Mouse (Mus musculus) erythroblast, embryonic 14.5 days (primary cell): ENCODE results near the gene Nes. TPM values are rescaled to one million over a fixed set of nuclear protein-coding genes. Genes with fewer than 3 reads are reported as not detected.

Experiments used
- H3K27me3 ChIP-seq: 2 replicates; pipeline ENCODE4 v1.6.1; 2012; ENCODE audit warnings: inconsistent platforms; ENCODE audit not compliant: control insufficient read depth
- H3K36me3 ChIP-seq: 2 replicates; pipeline ENCODE4 v1.6.1; 2012; ENCODE audit warnings: mild to moderate bottlenecking, inconsistent platforms; ENCODE audit not compliant: control insufficient read depth
- H3K4me1 ChIP-seq: 2 replicates; pipeline ENCODE4 v1.6.1; 2012; ENCODE audit warnings: inconsistent platforms; ENCODE audit not compliant: control insufficient read depth
- H3K4me3 ChIP-seq: replicated peaks from 2 replicates; pipeline ENCODE3; 2012; ENCODE audit warnings: moderate library complexity, mild to moderate bottlenecking, inconsistent platforms
- H3K9me3 ChIP-seq: 2 replicates; pipeline ENCODE4 v1.6.1; 2012; ENCODE audit warnings: low read length, inconsistent platforms, mixed read lengths; ENCODE audit not compliant: control insufficient read depth
- GATA1 ChIP-seq: IDR thresholded peaks from 2 replicates; pipeline ENCODE4 v1.6.1; 2012; ENCODE audit warnings: low read length, inconsistent platforms, mixed read lengths
- TAL1 ChIP-seq: IDR thresholded peaks from 3 replicates; pipeline ENCODE4 v1.6.1; 2012; ENCODE audit warnings: low read length, inconsistent platforms, mixed read lengths
- polyA plus RNA-seq: library from polyadenylated mRNA; stranded (reverse); fragments of >175 nt; gene quantifications from 2 replicates; pipeline ENCODE4 v1.2.3, GENCODE M21; 2012

Nes gene
- polyA plus RNA-seq, 1 experiment = not detected

DNA sequence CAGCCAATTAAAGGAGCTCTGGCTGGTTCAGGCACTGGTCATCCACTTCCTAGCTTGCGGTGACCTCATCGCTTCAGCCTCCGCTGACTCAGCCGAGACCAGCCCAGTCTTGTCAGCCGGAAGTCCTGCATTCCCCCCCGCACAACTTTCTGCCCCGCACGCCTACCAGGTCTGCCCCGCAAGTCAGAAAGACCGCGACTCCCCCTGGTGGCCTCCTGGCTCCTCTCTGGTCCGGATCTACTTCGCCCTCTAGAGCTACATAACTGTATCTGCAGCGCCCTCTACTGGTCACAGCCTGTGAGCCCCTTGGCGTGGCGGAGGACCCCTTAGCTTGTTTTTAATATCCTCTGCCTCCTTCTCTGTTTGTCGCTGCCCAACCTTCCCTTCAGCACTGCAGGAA is 16.0 kb downstream of the Nes start:
- Histone ChIP-seq H3K9me3 (no peaks in the 10 kb centered on the region), H3K4me3 (peak overlapping the region; percentile 35), H3K4me1 (peaks cover 16% of the 10 kb centered on the region), H3K27me3 (peaks cover 48% of the 10 kb centered on the region), H3K36me3 (no peaks in the 10 kb centered on the region)
- no peak for TF ChIP-seq TAL1
- no peak for TF ChIP-seq GATA1

DNA sequence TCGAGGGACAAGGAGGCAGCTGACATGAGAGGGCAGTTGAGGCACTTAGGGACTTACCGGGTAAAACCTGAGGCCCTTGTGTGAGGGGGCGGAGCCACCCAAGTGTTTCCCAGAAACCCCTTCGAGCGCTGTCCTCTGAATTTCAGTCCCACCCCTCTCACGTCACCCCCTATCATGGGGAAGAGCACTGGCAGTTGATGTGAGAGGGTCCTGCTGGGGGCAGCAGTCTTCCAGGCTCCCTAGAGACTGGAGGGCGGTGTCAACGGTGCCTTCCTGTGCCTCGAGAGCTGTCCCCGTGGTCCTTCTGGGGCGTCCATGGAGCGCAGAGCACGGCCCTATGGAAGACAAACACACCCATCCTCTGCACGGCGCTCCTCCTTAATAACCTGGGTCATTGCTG is 16.8 kb downstream of the Nes start:
- no peaks in the 10 kb centered on the region for H3K36me3 ChIP-seq
- H3K4me1 ChIP-seq = peaks cover 16% of the 10 kb centered on the region
- TF ChIP-seq GATA1 (no peak), TAL1 (no peak)
- H3K4me3 ChIP-seq = peak overlapping the region; percentile 35
- H3K27me3 ChIP-seq = peaks cover 48% of the 10 kb centered on the region
- no peaks in the 10 kb centered on the region for H3K9me3 ChIP-seq

DNA sequence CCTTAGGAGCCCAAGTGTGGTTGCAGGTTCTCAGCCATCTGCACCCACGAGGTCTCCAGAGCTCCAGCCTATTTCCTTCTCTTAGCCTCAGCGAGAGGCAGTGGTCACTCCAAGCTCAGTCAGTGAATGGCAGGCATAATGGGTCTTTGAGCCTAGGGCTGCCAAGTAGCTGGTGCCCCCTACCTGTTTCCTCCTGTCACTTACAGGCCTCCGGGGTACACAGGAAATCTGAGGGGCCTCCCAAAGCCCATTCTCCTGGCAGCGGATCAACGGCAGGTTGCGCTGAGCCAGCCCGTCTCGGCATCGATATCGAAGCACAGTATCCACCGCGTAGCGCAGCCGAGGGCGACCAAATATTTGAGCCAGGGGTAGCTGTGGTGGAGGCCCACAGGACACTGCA is 17.2 kb downstream of the Nes start:
- peaks cover 16% of the 10 kb centered on the region for H3K4me1 ChIP-seq
- TF ChIP-seq GATA1 (no peak), TAL1 (no peak)

DNA sequence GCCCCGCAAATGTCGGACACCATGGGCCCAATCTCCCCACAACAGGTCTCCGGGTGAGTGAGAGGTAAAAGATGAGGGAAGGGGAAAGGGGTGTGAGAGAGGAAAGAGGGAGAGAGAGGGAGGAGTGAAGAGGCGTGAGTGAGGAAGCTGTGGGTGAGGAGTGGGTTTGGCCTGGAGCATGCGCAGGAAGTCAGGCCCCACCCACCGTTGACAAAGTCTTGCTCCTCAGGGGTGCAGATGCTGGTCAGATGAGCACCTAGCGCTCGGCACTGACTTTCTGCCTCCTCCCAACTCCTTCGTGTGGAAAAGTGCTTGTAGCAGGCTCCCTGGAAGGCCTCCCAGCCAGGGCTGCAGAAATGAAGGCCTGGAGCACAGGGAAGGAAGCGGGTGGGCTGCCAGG is 19.1 kb downstream of the Nes start:
- peaks cover 64% of the 10 kb centered on the region for H3K27me3 ChIP-seq
- peaks cover 16% of the 10 kb centered on the region for H3K4me1 ChIP-seq
- no peaks in the 10 kb centered on the region for H3K9me3 ChIP-seq
- TF ChIP-seq TAL1 = no peak
- no peak for TF ChIP-seq GATA1
- H3K4me3 ChIP-seq = no peak overlapping the region
- H3K36me3 ChIP-seq = no peaks in the 10 kb centered on the region

More for the DNA sequence above, 17.2 kb downstream of the Nes start:
- peaks cover 51% of the 10 kb centered on the region for H3K27me3 ChIP-seq
- H3K9me3 ChIP-seq = no peaks in the 10 kb centered on the region
- no peaks in the 10 kb centered on the region for H3K36me3 ChIP-seq
- no peak overlapping the region for H3K4me3 ChIP-seq

DNA sequence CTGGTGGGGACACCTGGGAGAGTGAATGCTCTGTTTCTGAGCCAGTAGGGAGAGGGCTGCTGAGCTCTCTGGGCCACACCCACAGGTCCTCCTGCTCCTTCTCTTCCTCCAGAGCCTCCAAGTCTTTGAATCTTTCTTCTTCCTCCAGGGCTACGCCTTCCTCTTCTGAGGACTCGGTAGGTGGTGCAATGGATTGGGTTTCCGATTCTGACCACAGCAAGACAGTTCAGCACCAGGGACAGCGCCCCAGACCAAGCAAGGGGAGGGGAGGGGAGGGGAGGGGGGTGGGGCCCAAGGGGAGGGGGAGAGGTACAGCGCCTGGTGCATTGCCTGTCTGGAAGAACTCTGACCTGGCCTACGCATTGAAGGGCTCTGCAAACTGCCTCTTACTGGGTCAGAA is 22.6 kb downstream of the Nes start:
- no peak overlapping the region for H3K4me3 ChIP-seq

DNA sequence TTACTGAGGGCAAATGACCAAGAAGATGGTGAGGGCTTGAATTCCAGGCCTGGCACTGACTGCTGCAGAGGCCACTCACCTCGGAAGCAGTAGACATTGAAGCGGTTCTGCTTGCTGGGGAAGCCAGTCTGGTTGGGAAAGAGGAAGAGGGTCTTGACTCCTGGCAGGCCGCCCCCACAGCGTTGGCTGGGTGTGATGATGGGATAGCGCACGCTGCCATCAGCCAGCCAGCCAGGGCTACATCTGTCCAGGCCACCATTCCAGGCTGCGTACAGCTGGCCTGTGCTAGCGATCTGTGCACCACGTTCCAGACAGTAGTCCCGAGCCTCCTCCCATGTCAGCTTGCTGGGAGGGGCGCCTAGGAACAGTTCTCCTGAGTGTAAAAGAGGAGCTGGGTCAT is 24.5 kb downstream of the Nes start:
- Histone ChIP-seq H3K36me3 (no peaks in the 10 kb centered on the region), H3K27me3 (peaks cover 79% of the 10 kb centered on the region), H3K9me3 (no peaks in the 10 kb centered on the region; the same call in 1 of the 2 replicates), H3K4me3 (no peak overlapping the region), H3K4me1 (peaks cover 3% of the 10 kb centered on the region; the same call in 1 of the 2 replicates)
- no peak for TF ChIP-seq GATA1
- TF ChIP-seq TAL1 = no peak

More for the DNA sequence above, 22.6 kb downstream of the Nes start:
- Histone ChIP-seq H3K9me3 (no peaks in the 10 kb centered on the region), H3K27me3 (peaks cover 77% of the 10 kb centered on the region), H3K36me3 (no peaks in the 10 kb centered on the region), H3K4me1 (peaks cover 3% of the 10 kb centered on the region; the same call in 1 of the 2 replicates)
- TF ChIP-seq GATA1 (no peak), TAL1 (no peak)

DNA sequence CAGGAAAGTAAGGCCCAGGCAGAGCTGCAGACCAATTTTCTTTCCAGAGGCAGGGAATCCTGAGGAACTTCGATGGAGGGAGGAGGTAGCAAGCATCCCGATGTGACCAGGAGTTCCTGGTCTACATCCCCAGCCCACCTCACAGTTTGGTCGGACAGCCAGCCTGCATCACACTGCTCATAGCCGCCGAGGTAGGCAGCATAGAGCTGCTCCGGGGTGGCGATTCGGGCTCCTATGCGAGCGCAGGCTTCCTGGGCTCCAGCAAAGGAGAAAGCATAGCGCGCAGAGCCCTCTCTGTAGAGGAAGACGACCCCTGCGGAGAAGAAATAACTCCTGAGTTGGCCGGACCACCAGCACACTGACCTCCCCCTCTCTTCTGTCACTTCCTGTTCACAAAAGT is 25.5 kb downstream of the Nes start:
- Histone ChIP-seq H3K27me3 (peaks cover 82% of the 10 kb centered on the region), H3K9me3 (no peaks in the 10 kb centered on the region; the same call in 1 of the 2 replicates), H3K4me3 (no peak overlapping the region), H3K4me1 (peaks cover 3% of the 10 kb centered on the region; the same call in 1 of the 2 replicates), H3K36me3 (no peaks in the 10 kb centered on the region)
- TF ChIP-seq GATA1 (no peak), TAL1 (no peak)

DNA sequence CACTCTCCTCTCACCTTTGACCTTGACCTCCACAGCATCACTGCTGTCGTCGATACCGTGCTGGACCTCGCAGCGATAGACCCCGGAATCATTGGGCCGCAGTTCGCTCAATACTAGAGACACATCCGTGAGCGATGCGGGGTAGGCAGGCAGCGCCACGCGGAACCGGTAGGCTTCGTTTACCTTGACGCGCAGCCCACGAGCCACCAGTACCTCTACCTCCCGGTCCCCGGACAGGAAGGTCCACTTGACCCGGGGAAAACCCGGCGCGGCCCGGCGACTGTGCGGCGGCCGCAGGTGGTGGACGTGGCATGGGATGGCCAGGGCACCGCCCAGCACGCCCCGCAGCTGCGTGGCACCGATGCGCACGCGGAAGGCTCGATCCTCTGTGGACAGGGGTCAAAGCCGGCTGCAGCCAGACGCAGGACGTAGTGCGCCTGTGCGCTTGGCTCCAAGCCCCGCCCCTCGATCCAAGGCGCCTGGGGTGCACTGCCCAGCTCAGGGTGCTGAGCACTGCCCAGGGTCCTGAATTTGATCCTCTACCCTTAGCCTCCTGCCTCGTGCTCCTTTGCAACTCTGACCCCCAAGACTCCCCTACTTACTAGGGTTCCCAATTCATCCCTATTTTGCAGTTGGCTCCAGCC is 26.2 kb downstream of the Nes start:
- TF ChIP-seq TAL1 = no peak
- TF ChIP-seq GATA1 = no peak
- no peaks in the 10 kb centered on the region; the same call in 1 of the 2 replicates for H3K9me3 ChIP-seq
- H3K4me3 ChIP-seq = no peak overlapping the region
- H3K36me3 ChIP-seq = no peaks in the 10 kb centered on the region
- peaks cover 3% of the 10 kb centered on the region; the same call in 1 of the 2 replicates for H3K4me1 ChIP-seq
- peaks cover 89% of the 10 kb centered on the region for H3K27me3 ChIP-seq

DNA sequence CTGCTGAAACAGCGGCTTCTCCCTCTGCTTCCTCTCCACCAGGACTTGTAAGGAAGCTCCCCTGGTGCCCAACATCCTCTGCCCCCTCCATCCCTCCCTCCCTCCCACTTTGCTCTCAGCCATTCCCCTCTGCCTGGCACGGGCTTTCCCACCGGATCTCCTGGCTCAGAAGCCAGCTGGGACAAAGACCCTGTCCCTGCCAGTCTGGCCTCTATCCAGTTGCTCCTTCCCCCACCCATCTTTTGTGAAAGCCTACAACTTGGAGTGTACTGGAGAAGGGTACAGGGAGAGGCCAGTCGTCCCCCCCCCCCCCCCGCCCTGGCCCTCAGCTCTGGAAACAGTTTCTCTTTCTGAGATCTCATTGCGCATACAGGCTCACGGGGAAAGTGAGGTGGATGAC is 27.9 kb downstream of the Nes start:
- Histone ChIP-seq H3K27me3 (peaks cover 97% of the 10 kb centered on the region), H3K36me3 (no peaks in the 10 kb centered on the region), H3K9me3 (no peaks in the 10 kb centered on the region; the same call in 1 of the 2 replicates), H3K4me1 (peaks cover 3% of the 10 kb centered on the region; the same call in 1 of the 2 replicates), H3K4me3 (no peak overlapping the region)
- TF ChIP-seq GATA1 = no peak
- TF ChIP-seq TAL1 = no peak
